Mouse (Mus musculus) forebrain, embryonic 13.5 days (tissue): ENCODE results near the gene Lamc3. TPM values are rescaled to one million over a fixed set of nuclear protein-coding genes. Genes with fewer than 3 reads are reported as not detected.

Experiments
- ATAC-seq: fragments of 200-750 bp; cut with Nextera tagmentation; 2 replicates; pipeline ENCODE4 v1.8.0; 2017
- H3K27ac ChIP-seq: fragments of 300-500 bp; sonication (generic); 2 replicates; pipeline ENCODE4 v1.5.1; 2015; ENCODE audit warnings: inconsistent platforms, mild to moderate bottlenecking, moderate library complexity
- H3K27me3 ChIP-seq: fragments of 300-500 bp; sonication (generic); 2 replicates; pipeline ENCODE4 v1.6.1; 2015; ENCODE audit warnings: mild to moderate bottlenecking, inconsistent platforms
- H3K36me3 ChIP-seq: fragments of 300-500 bp; sonication (generic); 2 replicates; pipeline ENCODE4 v1.6.1; 2015; ENCODE audit warnings: mild to moderate bottlenecking, inconsistent platforms; ENCODE audit not compliant: poor library complexity, severe bottlenecking
- H3K4me1 ChIP-seq: fragments of 300-500 bp; sonication (generic); 2 replicates; pipeline ENCODE4 v1.6.1; 2015; ENCODE audit warnings: inconsistent platforms
- H3K4me2 ChIP-seq: fragments of 300-500 bp; sonication (generic); 2 replicates; pipeline ENCODE4 v1.6.1; 2015; ENCODE audit warnings: inconsistent platforms, mild to moderate bottlenecking, moderate library complexity
- H3K4me3 ChIP-seq: fragments of 300-500 bp; sonication (generic); 2 replicates; pipeline ENCODE4 v1.5.1; 2015; ENCODE audit warnings: mild to moderate bottlenecking, inconsistent platforms
- H3K9ac ChIP-seq: fragments of 300-500 bp; sonication (generic); 2 replicates; pipeline ENCODE4 v1.6.1; 2015; ENCODE audit warnings: mild to moderate bottlenecking, inconsistent platforms
- H3K9me3 ChIP-seq: fragments of 300-500 bp; sonication (generic); replicated peaks from 2 replicates; pipeline ENCODE4 v1.6.1; 2016; ENCODE audit warnings: inconsistent platforms
- WGBS: fragments of 180-500 bp; shearing (Covaris S2); methylation state at CpG from one replicate; pipeline ENCODE4 v1.1.7; 2015; 5-methylcytosine and 5-hydroxymethylcytosine counted together
- polyA plus RNA-seq: library from polyadenylated mRNA; unstranded; fragments of >200 nt; fragmentation: Nextera tagmentation; extraction: Ambion mirVana; gene quantifications from 2 replicates; pipeline ENCODE4 v1.2.1, GENCODE M21; 2015

Lamc3 gene
- polyA plus RNA-seq, 1 experiment from 2014 or later: 3.3 TPM

GRCm38 (mm10) chr2:31862919-31863318 lies 24.2 kb upstream of the Lamc3 start:
- Histone ChIP-seq H3K4me3 (no peak overlapping the region), H3K4me1 (peaks cover 21% of the 10 kb centered on the region), H3K27ac (no peak overlapping the region), H3K9ac (no peak overlapping the region), H3K36me3 (no peaks in the 10 kb centered on the region), H3K27me3 (peaks cover 15% of the 10 kb centered on the region; the same call in 1 of the 2 replicates), H3K9me3 (no peaks in the 10 kb centered on the region), H3K4me2 (no peak overlapping the region)
- ATAC-seq: no peak
- 87% methylated on average over 1 of the region's 1 CpGs for WGBS

- ATAC-seq: no peak
- Histone ChIP-seq H3K4me3 (no peak overlapping the region), H3K36me3 (no peaks in the 10 kb centered on the region), H3K27ac (no peak overlapping the region), H3K9me3 (no peaks in the 10 kb centered on the region), H3K27me3 (peaks cover 6% of the 10 kb centered on the region; the same call in 1 of the 2 replicates), H3K4me2 (no peak overlapping the region), H3K9ac (no peak overlapping the region), H3K4me1 (peaks cover 17% of the 10 kb centered on the region)
- WGBS: 80% methylated on average over 1 of the region's 1 CpGs
These were observed 23.3 kb upstream of the Lamc3 start for GRCm38 (mm10) chr2:31863766-31864165.

- no peak for ATAC-seq
- H3K36me3 ChIP-seq: no peaks in the 10 kb centered on the region
- peaks cover 6% of the 10 kb centered on the region for H3K4me1 ChIP-seq
- no peak overlapping the region for H3K4me2 ChIP-seq
- H3K27ac ChIP-seq: no peak overlapping the region
- no peaks in the 10 kb centered on the region for H3K27me3 ChIP-seq
- no peak overlapping the region for H3K9ac ChIP-seq
- H3K9me3 ChIP-seq: no peaks in the 10 kb centered on the region
- H3K4me3 ChIP-seq: no peak overlapping the region
- WGBS: 93% methylated on average over 9 of the region's 9 CpGs
These were observed 22.2 kb upstream of the Lamc3 start for GRCm38 (mm10) chr2:31864891-31865290.

- WGBS: 72% methylated on average over 4 of the region's 4 CpGs
- no peaks in the 10 kb centered on the region for H3K27me3 ChIP-seq
- no peaks in the 10 kb centered on the region for H3K36me3 ChIP-seq
- no peak overlapping the region for H3K27ac ChIP-seq
- H3K4me2 ChIP-seq: no peak overlapping the region
- H3K9me3 ChIP-seq: no peaks in the 10 kb centered on the region
- no peak overlapping the region for H3K4me3 ChIP-seq
- H3K9ac ChIP-seq: no peak overlapping the region
- H3K4me1 ChIP-seq: peaks cover 5% of the 10 kb centered on the region
- ATAC-seq: no peak
These were observed 21.8 kb upstream of the Lamc3 start for GRCm38 (mm10) chr2:31865322-31865721.

GRCm38 (mm10) chr2:31865794-31866193 lies 21.3 kb upstream of the Lamc3 start:
- no peak overlapping the region for H3K27ac ChIP-seq
- H3K9me3 ChIP-seq: no peaks in the 10 kb centered on the region
- WGBS: 41% methylated on average over 2 of the region's 2 CpGs
- peaks cover 5% of the 10 kb centered on the region for H3K4me1 ChIP-seq
- H3K27me3 ChIP-seq: no peaks in the 10 kb centered on the region
- H3K9ac ChIP-seq: no peak overlapping the region
- no peak overlapping the region for H3K4me3 ChIP-seq
- no peaks in the 10 kb centered on the region for H3K36me3 ChIP-seq
- no peak for ATAC-seq
- no peak overlapping the region for H3K4me2 ChIP-seq

- WGBS: 89% methylated on average over 8 of the region's 8 CpGs
- Histone ChIP-seq H3K4me3 (no peak overlapping the region), H3K9me3 (no peaks in the 10 kb centered on the region; the same call in 1 of the 2 replicates), H3K27ac (no peak overlapping the region), H3K27me3 (no peaks in the 10 kb centered on the region), H3K4me1 (peaks cover 5% of the 10 kb centered on the region), H3K9ac (no peak overlapping the region), H3K36me3 (no peaks in the 10 kb centered on the region), H3K4me2 (no peak overlapping the region)
- no peak for ATAC-seq
These were observed 19.1 kb upstream of the Lamc3 start for GRCm38 (mm10) chr2:31867773-31868537.

- H3K27me3 ChIP-seq: 0 out of 2 replicates have a peak, but pooled peaks cover 3% of the 10 kb centered on the region
- H3K4me3 ChIP-seq: no peak overlapping the region
- 77% methylated on average over 10 of the region's 10 CpGs for WGBS
- no peak overlapping the region for H3K4me2 ChIP-seq
- no peaks in the 10 kb centered on the region for H3K36me3 ChIP-seq
- peaks cover 5% of the 10 kb centered on the region for H3K4me1 ChIP-seq
- H3K27ac ChIP-seq: no peak overlapping the region
- ATAC-seq: no peak
- H3K9ac ChIP-seq: no peak overlapping the region
- no peaks in the 10 kb centered on the region; the same call in 1 of the 2 replicates for H3K9me3 ChIP-seq
These were observed 18.4 kb upstream of the Lamc3 start for GRCm38 (mm10) chr2:31868538-31869164.

- Histone ChIP-seq H3K27ac (no peak overlapping the region), H3K4me2 (no peak overlapping the region), H3K9me3 (no peaks in the 10 kb centered on the region; the same call in 1 of the 2 replicates), H3K36me3 (no peaks in the 10 kb centered on the region), H3K4me1 (peaks cover 5% of the 10 kb centered on the region), H3K9ac (no peak overlapping the region), H3K4me3 (no peak overlapping the region), H3K27me3 (peaks cover 10% of the 10 kb centered on the region; the same call in 1 of the 2 replicates)
- ATAC-seq: no peak
- WGBS: 90% methylated on average over 5 of the region's 5 CpGs
These were observed 17.4 kb upstream of the Lamc3 start for GRCm38 (mm10) chr2:31869692-31870091.

- ATAC-seq: no peak
- Histone ChIP-seq H3K9ac (no peak overlapping the region), H3K4me2 (no peak overlapping the region), H3K27ac (no peak overlapping the region), H3K4me1 (peaks cover 3% of the 10 kb centered on the region), H3K27me3 (peaks cover 17% of the 10 kb centered on the region), H3K4me3 (no peak overlapping the region), H3K36me3 (no peaks in the 10 kb centered on the region), H3K9me3 (no peaks in the 10 kb centered on the region; the same call in 1 of the 2 replicates)
- WGBS: 73% methylated on average over 3 of the region's 3 CpGs
These were observed 16.4 kb upstream of the Lamc3 start for GRCm38 (mm10) chr2:31870683-31871082.

- H3K9ac ChIP-seq: no peak overlapping the region
- H3K4me1 ChIP-seq: 0 out of 2 replicates have a peak, but pooled peaks cover 7% of the 10 kb centered on the region
- H3K27ac ChIP-seq: no peak overlapping the region
- no peaks in the 10 kb centered on the region; the same call in 1 of the 2 replicates for H3K9me3 ChIP-seq
- no peak overlapping the region for H3K4me3 ChIP-seq
- peaks cover 41% of the 10 kb centered on the region for H3K27me3 ChIP-seq
- H3K36me3 ChIP-seq: no peaks in the 10 kb centered on the region
- H3K4me2 ChIP-seq: no peak overlapping the region
- WGBS: 66% methylated on average over 26 of the region's 26 CpGs
- no peak for ATAC-seq
These were observed 12.7 kb upstream of the Lamc3 start for GRCm38 (mm10) chr2:31874290-31874855.

GRCm38 (mm10) chr2:31876446-31876845 lies 10.6 kb upstream of the Lamc3 start:
- no peak overlapping the region for H3K27ac ChIP-seq

GRCm38 (mm10) chr2:31878610-31879009 lies 8.5 kb upstream of the Lamc3 start:
- ATAC-seq: no peak
- Histone ChIP-seq H3K4me2 (no peak overlapping the region), H3K27ac (no peak overlapping the region), H3K9ac (no peak overlapping the region), H3K4me1 (peaks cover 20% of the 10 kb centered on the region), H3K27me3 (peaks cover 78% of the 10 kb centered on the region), H3K9me3 (no peaks in the 10 kb centered on the region), H3K4me3 (no peak overlapping the region), H3K36me3 (no peaks in the 10 kb centered on the region)
- 83% methylated on average over 17 of the region's 17 CpGs for WGBS

More at GRCm38 (mm10) chr2:31876446-31876845, 10.6 kb upstream of the Lamc3 start:
- H3K27me3 ChIP-seq: peaks cover 60% of the 10 kb centered on the region
- H3K9ac ChIP-seq: no peak overlapping the region
- H3K4me3 ChIP-seq: no peak overlapping the region
- no peak overlapping the region for H3K4me2 ChIP-seq
- no peaks in the 10 kb centered on the region; the same call in 1 of the 2 replicates for H3K9me3 ChIP-seq
- H3K36me3 ChIP-seq: no peaks in the 10 kb centered on the region
- no peak for ATAC-seq
- H3K4me1 ChIP-seq: 0 out of 2 replicates have a peak, but pooled peaks cover 12% of the 10 kb centered on the region
- 7% methylated on average over 12 of the region's 12 CpGs for whole genome bisulfite sequencing
